10 mouse cellular contexts compared by ENCODE assay signal in the genomic region with DNA sequence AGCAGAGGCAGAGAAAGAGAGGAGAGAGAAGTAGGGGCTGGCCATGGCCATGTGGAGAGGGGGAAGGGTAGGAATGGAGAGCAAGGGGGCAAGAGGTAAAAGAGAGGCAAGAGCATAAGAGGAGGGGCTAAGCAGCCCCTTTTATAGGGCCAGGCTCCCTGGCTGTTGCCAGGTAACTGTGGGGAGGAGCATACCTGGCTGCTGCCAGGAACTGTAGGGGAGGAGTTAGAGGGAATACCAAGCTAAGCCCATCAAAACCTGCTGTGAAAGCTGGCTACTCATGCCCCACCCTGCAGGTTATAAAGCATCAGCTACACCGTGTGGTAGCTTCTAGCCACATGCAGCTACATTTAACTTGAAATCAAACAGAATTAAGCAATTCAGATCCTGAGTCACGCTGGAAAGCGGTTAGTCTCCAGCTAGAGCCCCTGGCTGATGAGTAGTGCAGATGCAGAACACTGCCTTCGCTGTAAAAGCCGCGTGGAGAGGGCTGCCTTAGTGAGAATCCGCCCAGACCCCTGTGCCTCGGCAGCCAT. TPM values are rescaled to one million over a fixed set of nuclear protein-coding genes. Genes with fewer than 3 reads are reported as not detected.
DNase-seq lines count a peak whose midpoint lies in the region; ATAC-seq lines count a peak whose summit lies in the region.
"Had no signal": no experiment of that assay in that cellular context is flagged by ENCODE, and none has a peak within 500 bp of the region (broad histone marks: within the 10 kb centered on the region; RNA-seq: fewer than 3 reads in every experiment).

No protein-coding gene starts in this region.

- 0 out of 2 replicates have a peak, but pooled peaks cover under 1% of the 10 kb centered on the region for H3K36me3 ChIP-seq in forebrain, embryonic 15.5 days
- 0 out of 2 replicates have a peak, but pooled peaks cover under 1% of the 10 kb centered on the region for H3K36me3 ChIP-seq in forebrain, embryonic 12.5 days (replicated peaks)
- H3K36me3 ChIP-seq in midbrain, embryonic 16.5 days (ENCODE audit: control insufficient read depth, insufficient read depth, low read length): no peaks in the 10 kb centered on the region; the same call in 1 of the 2 replicates
- H3K36me3 ChIP-seq in midbrain, embryonic 10.5 days: peaks cover 12% of the 10 kb centered on the region
- H3K36me3 ChIP-seq in intestine, embryonic 16.5 days (ENCODE audit: control insufficient read depth, insufficient read depth, low read length): no peaks in the 10 kb centered on the region; the same call in 1 of the 2 replicates
- H3K36me3 ChIP-seq in liver, embryonic 12.5 days: peaks cover 45% of the 10 kb centered on the region

- H3K9ac ChIP-seq in forebrain, embryonic 15.5 days (replicated peaks): no peak overlapping the region
- H3K9ac ChIP-seq in forebrain, embryonic 12.5 days: no peak overlapping the region
- H3K9ac ChIP-seq in midbrain, embryonic 16.5 days (ENCODE audit: low read depth, low read length): no peak overlapping the region
- H3K9ac ChIP-seq in intestine, embryonic 16.5 days (ENCODE audit: low read depth, low read length): no peak overlapping the region
- no peak overlapping the region for H3K9ac ChIP-seq in liver, embryonic 12.5 days

- H3K4me3 ChIP-seq in forebrain, embryonic 15.5 days: no peak overlapping the region
- no peak overlapping the region for H3K4me3 ChIP-seq in forebrain, embryonic 12.5 days (replicated peaks)
- no peak overlapping the region for H3K4me3 ChIP-seq in midbrain, embryonic 16.5 days (ENCODE audit: low read depth, low read length)
- H3K4me3 ChIP-seq in midbrain, embryonic 10.5 days: no peak overlapping the region
- no peak overlapping the region for H3K4me3 ChIP-seq in intestine, embryonic 16.5 days (ENCODE audit: low read length)
- no peak overlapping the region for H3K4me3 ChIP-seq in liver, embryonic 12.5 days

- 38% methylated on average over 8 of the region's 8 CpGs for whole genome bisulfite sequencing in forebrain, embryonic 15.5 days
- 32% methylated on average over 8 of the region's 8 CpGs for WGBS in forebrain, embryonic 12.5 days
- WGBS in midbrain, embryonic 16.5 days: 41% methylated on average over 8 of the region's 8 CpGs
- 39% methylated on average over 8 of the region's 8 CpGs for WGBS in midbrain, embryonic 10.5 days
- 33% methylated on average over 8 of the region's 8 CpGs for WGBS in intestine, embryonic 16.5 days
- 68% methylated on average over 8 of the region's 8 CpGs for WGBS in liver, embryonic 12.5 days (ENCODE audit: insufficient replicate concordance)

- no peak overlapping the region for H3K4me2 ChIP-seq in forebrain, embryonic 15.5 days (replicated peaks)
- H3K4me2 ChIP-seq in forebrain, embryonic 12.5 days: no peak overlapping the region
- H3K4me2 ChIP-seq in midbrain, embryonic 16.5 days (ENCODE audit: low read length): no peak overlapping the region
- H3K4me2 ChIP-seq in intestine, embryonic 16.5 days (ENCODE audit: low read depth, low read length): no peak overlapping the region
- H3K4me2 ChIP-seq in liver, embryonic 12.5 days: no peak overlapping the region

- 0 out of 2 replicates have a peak, but pooled peaks have one; percentile 8 for ATAC-seq in forebrain, embryonic 15.5 days (replicated peaks)
- no peak for ATAC-seq in forebrain, embryonic 12.5 days (ENCODE audit: low FRiP score)
- peak; percentile 42; the same call in 1 of the 2 replicates for ATAC-seq in midbrain, embryonic 16.5 days
- peak; percentile 78 for ATAC-seq in intestine, embryonic 16.5 days
- ATAC-seq in liver, embryonic 12.5 days: no peak

- no peaks in the 10 kb centered on the region for H3K27me3 ChIP-seq in forebrain, embryonic 15.5 days
- H3K27me3 ChIP-seq in forebrain, embryonic 12.5 days: no peaks in the 10 kb centered on the region
- H3K27me3 ChIP-seq in midbrain, embryonic 16.5 days (ENCODE audit: control insufficient read depth, insufficient read depth, low read depth, low read length): no peaks in the 10 kb centered on the region
- no peaks in the 10 kb centered on the region for H3K27me3 ChIP-seq in midbrain, embryonic 10.5 days (ENCODE audit: low read depth, poor library complexity, severe bottlenecking)
- no peaks in the 10 kb centered on the region for H3K27me3 ChIP-seq in intestine, embryonic 16.5 days (replicated peaks; ENCODE audit: control insufficient read depth, insufficient read depth, low read length)
- no peaks in the 10 kb centered on the region for H3K27me3 ChIP-seq in liver, embryonic 12.5 days (replicated peaks)

- no peak overlapping the region for H3K27ac ChIP-seq in forebrain, embryonic 15.5 days (replicated peaks)
- H3K27ac ChIP-seq in forebrain, embryonic 12.5 days: no peak overlapping the region
- H3K27ac ChIP-seq in midbrain, embryonic 16.5 days (ENCODE audit: low read length): no peak overlapping the region
- H3K27ac ChIP-seq in midbrain, embryonic 10.5 days (replicated peaks): no peak overlapping the region
- peak overlapping the region; percentile 19; the same call in 1 of the 2 replicates for H3K27ac ChIP-seq in intestine, embryonic 16.5 days (ENCODE audit: low read length)
- H3K27ac ChIP-seq in liver, embryonic 12.5 days: no peak overlapping the region

- H3K4me1 ChIP-seq in forebrain, embryonic 15.5 days: peaks cover 19% of the 10 kb centered on the region
- peaks cover 13% of the 10 kb centered on the region for H3K4me1 ChIP-seq in forebrain, embryonic 12.5 days
- H3K4me1 ChIP-seq in midbrain, embryonic 16.5 days (ENCODE audit: control insufficient read depth, insufficient read depth, low read length): peaks cover 17% of the 10 kb centered on the region
- peaks cover 19% of the 10 kb centered on the region for H3K4me1 ChIP-seq in midbrain, embryonic 10.5 days
- peaks cover 21% of the 10 kb centered on the region for H3K4me1 ChIP-seq in intestine, embryonic 16.5 days (ENCODE audit: control insufficient read depth, insufficient read depth, low read length)
- peaks cover 46% of the 10 kb centered on the region for H3K4me1 ChIP-seq in liver, embryonic 12.5 days

- H3K9me3 ChIP-seq in forebrain, embryonic 15.5 days: no peaks in the 10 kb centered on the region
- no peaks in the 10 kb centered on the region for H3K9me3 ChIP-seq in forebrain, embryonic 12.5 days
- H3K9me3 ChIP-seq in midbrain, embryonic 16.5 days (replicated peaks; ENCODE audit: control insufficient read depth, low read length, poor library complexity, severe bottlenecking): no peaks in the 10 kb centered on the region
- H3K9me3 ChIP-seq in midbrain, embryonic 10.5 days (replicated peaks): no peaks in the 10 kb centered on the region
- no peaks in the 10 kb centered on the region for H3K9me3 ChIP-seq in intestine, embryonic 16.5 days (ENCODE audit: control insufficient read depth, low read length)
- no peaks in the 10 kb centered on the region for H3K9me3 ChIP-seq in liver, embryonic 12.5 days (replicated peaks)

- no peak for DNase-seq in midbrain, embryonic 10.5 days (ENCODE audit: low spot score)
- no peak for DNase-seq in c-Kit-positive CD71-positive TER-119-positive erythroid progenitor cells, embryonic 14.5 days (ENCODE audit: low spot score)
- DNase-seq in ovary, adult 18-20 months (ENCODE audit: low spot score): no peak
- DNase-seq: cerebellum, postnatal 14 days; gastrocnemius, postnatal 25 days had no signal

RNA-seq across cellular contexts. Expression of gene Rab3gap2, which starts 5.8 kb away (rescaled TPM):
- 25.8 and 27.4 TPM in 2 replicates for polyA plus RNA-seq in forebrain, embryonic 15.5 days (2015; fragmentation: Nextera tagmentation; extraction: Ambion mirVana)
- polyA plus RNA-seq in forebrain, embryonic 12.5 days (2016; fragmentation: Nextera tagmentation; extraction: Ambion mirVana): 24.0 and 24.5 TPM in 2 replicates
- 26.6 TPM in 2 replicates for polyA plus RNA-seq in midbrain, embryonic 16.5 days (2015; fragmentation: Nextera tagmentation; extraction: Ambion mirVana)
- polyA plus RNA-seq in midbrain, embryonic 10.5 days (2016; fragmentation: Nextera tagmentation; extraction: Ambion mirVana): 19.5 and 21.4 TPM in 2 replicates
- polyA plus RNA-seq in intestine, embryonic 16.5 days (2015; fragmentation: Nextera tagmentation; extraction: Ambion mirVana): 25.4 and 27.3 TPM in 2 replicates
- 18.4 and 19.3 TPM in 2 replicates for polyA plus RNA-seq in liver, embryonic 12.5 days (2016; fragmentation: Nextera tagmentation; extraction: Ambion mirVana)

Comparison
In these comparisons a context has a peak if more than half of its experiments do, and no peak if none do; other contexts are left out.
1. ATAC-seq: peak in forebrain, embryonic 15.5 days (single experiment), midbrain, embryonic 16.5 days (single experiment) and intestine, embryonic 16.5 days (single experiment); none in forebrain, embryonic 12.5 days (single experiment) and liver, embryonic 12.5 days (single experiment).